Mouse (Mus musculus) testis, adult 2 months (tissue): Measurements from ENCODE around the gene Dpp6.

Experiments used
- CTCF ChIP-seq: fragments of 200-500 bp; IDR thresholded peaks from 2 replicates; pipeline ENCODE4 v1.5.1; 2012; ENCODE audit warnings: low read depth, mild to moderate bottlenecking, inconsistent platforms, low read length, moderate library complexity; ENCODE audit not compliant: control insufficient read depth, insufficient read depth, insufficient replicate concordance
- POLR2A ChIP-seq: fragments of 200-500 bp; IDR thresholded peaks from 2 replicates; pipeline ENCODE4 v1.6.1; 2012; ENCODE audit warnings: low read depth, mild to moderate bottlenecking, inconsistent platforms, low read length, moderate library complexity; ENCODE audit not compliant: control insufficient read depth

- TF ChIP-seq CTCF (no peak), POLR2A (no peak)
These were observed 37.7 kb downstream of the Dpp6 start for GRCm38 (mm10) chr5:26854746-26855145.
